8 mouse cellular contexts compared by ENCODE assay signal in the genomic region with DNA sequence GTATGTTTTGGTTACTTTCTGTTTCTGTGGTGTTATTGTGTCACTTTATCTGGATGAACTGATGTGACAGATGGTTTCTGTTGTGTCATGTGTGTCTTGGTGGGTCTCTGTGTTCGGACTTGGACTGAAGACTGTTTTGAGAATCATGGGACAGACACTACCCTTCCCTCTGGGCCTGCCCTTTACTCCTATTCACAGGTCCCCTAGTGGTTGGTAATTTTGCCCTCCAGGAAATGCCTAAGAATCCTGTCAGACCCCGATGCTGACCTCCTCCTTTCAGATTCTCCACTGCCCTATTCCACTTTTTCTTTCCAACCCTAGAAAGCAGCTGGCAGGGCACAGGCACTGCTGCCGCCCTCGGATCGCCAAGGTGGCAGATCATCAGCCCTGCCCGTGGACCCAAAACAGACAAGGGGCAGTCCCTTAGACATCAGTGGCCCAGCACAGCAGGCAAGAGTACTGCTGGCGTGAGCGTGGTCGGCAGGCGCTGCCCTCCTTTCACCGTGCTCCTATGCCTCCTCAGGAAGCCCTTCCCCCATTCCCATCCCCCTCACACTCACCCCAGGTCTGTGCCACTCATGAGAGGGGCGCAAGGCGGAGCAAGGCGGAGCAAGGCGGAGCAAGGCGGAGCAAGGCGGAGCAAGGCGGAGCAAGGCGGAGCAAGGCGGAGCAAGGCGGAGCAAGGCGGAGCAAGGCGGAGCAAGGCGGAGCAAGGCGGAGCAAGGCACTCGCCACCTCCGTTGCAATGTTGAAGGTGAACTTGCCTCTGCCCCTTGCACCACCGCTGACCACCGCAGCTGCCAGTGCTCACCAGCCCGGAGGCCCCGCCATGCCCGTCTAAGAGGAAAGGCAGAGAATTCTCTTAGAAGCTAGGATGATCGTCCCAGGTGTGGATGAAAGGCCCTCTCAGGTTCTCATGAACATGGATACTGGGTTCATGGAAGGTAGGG. TPM values are rescaled to one million over a fixed set of nuclear protein-coding genes. Genes with fewer than 3 reads are reported as not detected.
DNase-seq lines count a peak whose midpoint lies in the region; ATAC-seq and TF ChIP-seq lines count a peak whose summit lies in the region.

No protein-coding gene starts in this region.

- WGBS in embryonic facial prominence, embryonic 11.5 days = 1% methylated on average over 30 of the region's 33 CpGs
- under 1% methylated on average over 33 of the region's 33 CpGs for WGBS in lung, embryonic 15.5 days

- H3K36me3 ChIP-seq in E14TG2a.4 (ENCODE audit: insufficient read depth, low read length) = peaks cover 8% of the 10 kb centered on the region; the same call in 1 of the 2 replicates
- H3K36me3 ChIP-seq in embryonic facial prominence, embryonic 11.5 days (replicated peaks; ENCODE audit: control insufficient read depth, insufficient read depth, low read depth, low read length) = no peaks in the 10 kb centered on the region
- H3K36me3 ChIP-seq in lung, embryonic 15.5 days = no peaks in the 10 kb centered on the region

- no peaks in the 10 kb centered on the region for H3K27me3 ChIP-seq in E14TG2a.4 (ENCODE audit: insufficient read depth, low read length)
- H3K27me3 ChIP-seq in embryonic facial prominence, embryonic 11.5 days (ENCODE audit: control insufficient read depth, insufficient read depth, low read length) = no peaks in the 10 kb centered on the region
- H3K27me3 ChIP-seq in lung, embryonic 15.5 days = no peaks in the 10 kb centered on the region

- H3K9ac ChIP-seq in embryonic facial prominence, embryonic 11.5 days (replicated peaks; ENCODE audit: low read length) = peak overlapping the region; percentile 72
- H3K9ac ChIP-seq in lung, embryonic 15.5 days = peak overlapping the region; percentile 56

- H3K4me3 ChIP-seq in E14TG2a.4 (replicated peaks; ENCODE audit: low read length) = peak overlapping the region; percentile 85
- H3K4me3 ChIP-seq in embryonic facial prominence, embryonic 11.5 days (ENCODE audit: low read depth, low read length) = peak overlapping the region; percentile 51
- peak overlapping the region; percentile 57 for H3K4me3 ChIP-seq in lung, embryonic 15.5 days

- H3K9me3 ChIP-seq in E14TG2a.4 (ENCODE audit: low read length) = peaks cover 33% of the 10 kb centered on the region
- H3K9me3 ChIP-seq in embryonic facial prominence, embryonic 11.5 days (replicated peaks; ENCODE audit: control insufficient read depth, low read length) = no peaks in the 10 kb centered on the region
- no peaks in the 10 kb centered on the region for H3K9me3 ChIP-seq in lung, embryonic 15.5 days

- DNase-seq in adrenal gland, postnatal 14 days = peak; percentile 70
- DNase-seq in embryonic facial prominence, embryonic 11.5 days (ENCODE audit: low spot score) = peak; percentile 80
- DNase-seq in heart, postnatal 10 days = peak; percentile 39 to 45
- peak; percentile 68 to 79 for DNase-seq in kidney, postnatal 36 days
- peak; percentile 41 to 52 for DNase-seq in thymus, postnatal 10 days (ENCODE audit: low spot score in 2 of 2)

- peaks cover 32% of the 10 kb centered on the region for H3K4me1 ChIP-seq in E14TG2a.4 (replicated peaks; ENCODE audit: low read depth, low read length)
- H3K4me1 ChIP-seq in embryonic facial prominence, embryonic 11.5 days (ENCODE audit: control insufficient read depth, insufficient read depth, low read length) = no peaks in the 10 kb centered on the region
- no peaks in the 10 kb centered on the region for H3K4me1 ChIP-seq in lung, embryonic 15.5 days

- peak overlapping the region; percentile 62; the same call in 1 of the 2 replicates for H3K27ac ChIP-seq in embryonic facial prominence, embryonic 11.5 days (replicated peaks; ENCODE audit: low read depth, low read length)
- H3K27ac ChIP-seq in lung, embryonic 15.5 days = peak overlapping the region; percentile 62; the same call in 1 of the 2 replicates

- intact Hi-C loops in heart, postnatal 10 days (cut with DNase I) = no loop called here

- peak; percentile 97 for ATAC-seq in embryonic facial prominence, embryonic 11.5 days (replicated peaks; ENCODE audit: insufficient number of reproducible peaks, low FRiP score, low TSS enrichment, low read depth)
- ATAC-seq in lung, embryonic 15.5 days (ENCODE audit: borderline replicate concordance, extremely low read depth, low FRiP score, low TSS enrichment) = peak; percentile 96
- peak; percentile 90 for ATAC-seq in neutrophil, adult 5-6 weeks (ENCODE audit: extremely low read depth, insufficient number of reproducible peaks, low FRiP score, poor library complexity, severe bottlenecking)

- peak; percentile 26 for TF ChIP-seq CTCF in E14TG2a.4 (conservative IDR thresholded peaks at IDR 0.05; ENCODE audit: low read length)

- H3K4me2 ChIP-seq in embryonic facial prominence, embryonic 11.5 days (ENCODE audit: low read depth, low read length) = peak overlapping the region; percentile 54
- H3K4me2 ChIP-seq in lung, embryonic 15.5 days = peak overlapping the region; percentile 69

RNA-seq across cellular contexts. Expression of a gene that starts 17.5 kb away (rescaled TPM):
- total RNA-seq in adrenal gland, postnatal 14 days (2021) = 4.4 and 5.4 TPM in 2 replicates
- 6.2 and 6.9 TPM in 2 replicates for polyA plus RNA-seq in embryonic facial prominence, embryonic 11.5 days (2014; fragmentation: Nextera tagmentation; extraction: Ambion mirVana)
- 1 to 10 TPM; 4.4 to 4.5 TPM for total RNA-seq in heart, postnatal 10 days (2021)
- polyA plus RNA-seq in lung, embryonic 15.5 days (2015; fragmentation: Nextera tagmentation; extraction: Ambion mirVana) = 6.7 and 6.8 TPM in 2 replicates
- total RNA-seq in neutrophil, adult 5-6 weeks (2017) = 14.4 and 17.6 TPM in 2 replicates

RNA-seq across cellular contexts. Expression of a gene that starts 20.6 kb away (rescaled TPM):
- total RNA-seq in adrenal gland, postnatal 14 days (2021) = 1.2 and 1.6 TPM in 2 replicates
- polyA plus RNA-seq in embryonic facial prominence, embryonic 11.5 days (2014; fragmentation: Nextera tagmentation; extraction: Ambion mirVana) = 1.8 and 2.2 TPM in 2 replicates
- under 1 TPM; 0.22 to 0.82 TPM for total RNA-seq in heart, postnatal 10 days (2021)
- 1.4 and 2.1 TPM in 2 replicates for polyA plus RNA-seq in lung, embryonic 15.5 days (2015; fragmentation: Nextera tagmentation; extraction: Ambion mirVana)
- 19.0 and 30.3 TPM in 2 replicates for total RNA-seq in neutrophil, adult 5-6 weeks (2017)

RNA-seq across cellular contexts. Expression of a gene that starts 27.1 kb away (rescaled TPM):
- 18.2 and 24.8 TPM in 2 replicates for total RNA-seq in adrenal gland, postnatal 14 days (2021)
- polyA plus RNA-seq in embryonic facial prominence, embryonic 11.5 days (2014; fragmentation: Nextera tagmentation; extraction: Ambion mirVana) = 18.5 and 18.9 TPM in 2 replicates
- 10 to 100 TPM; 12.8 TPM for total RNA-seq in heart, postnatal 10 days (2021)
- 26.4 and 28.3 TPM in 2 replicates for polyA plus RNA-seq in lung, embryonic 15.5 days (2015; fragmentation: Nextera tagmentation; extraction: Ambion mirVana)
- total RNA-seq in neutrophil, adult 5-6 weeks (2017) = 19.8 and 20.5 TPM in 2 replicates

RNA-seq across cellular contexts. Expression of a gene that starts 38.4 kb away (rescaled TPM):
- total RNA-seq in adrenal gland, postnatal 14 days (2021) = 1.2 and 3.7 TPM in 2 replicates
- polyA plus RNA-seq in embryonic facial prominence, embryonic 11.5 days (2014; fragmentation: Nextera tagmentation; extraction: Ambion mirVana) = 32.9 and 37.4 TPM in 2 replicates
- 1 to 10 TPM; 1.8 to 3.4 TPM for total RNA-seq in heart, postnatal 10 days (2021)
- polyA plus RNA-seq in lung, embryonic 15.5 days (2015; fragmentation: Nextera tagmentation; extraction: Ambion mirVana) = 6.7 and 8.3 TPM in 2 replicates
- 1.4 and 1.7 TPM in 2 replicates for total RNA-seq in neutrophil, adult 5-6 weeks (2017)

RNA-seq across cellular contexts. Expression of a gene that starts 39.9 kb away (rescaled TPM):
- 4.8 and 7.5 TPM in 2 replicates for total RNA-seq in adrenal gland, postnatal 14 days (2021)
- polyA plus RNA-seq in embryonic facial prominence, embryonic 11.5 days (2014; fragmentation: Nextera tagmentation; extraction: Ambion mirVana) = 13.5 and 13.6 TPM in 2 replicates
- 1 to 10 TPM; 4.9 to 5.3 TPM for total RNA-seq in heart, postnatal 10 days (2021)
- polyA plus RNA-seq in lung, embryonic 15.5 days (2015; fragmentation: Nextera tagmentation; extraction: Ambion mirVana) = 12.2 and 13.4 TPM in 2 replicates
- 46.8 and 51.0 TPM in 2 replicates for total RNA-seq in neutrophil, adult 5-6 weeks (2017)

Comparison
In these comparisons a context has a peak if more than half of its experiments do, and no peak if none do; other contexts are left out.
1. Peak in every context shown above with its lines: DNase-seq, ATAC-seq, H3K4me3 ChIP-seq and H3K27ac ChIP-seq.